Mouse (Mus musculus) megakaryocyte, embryonic 14.5 days (primary cell): Measurements from ENCODE around the gene Npas1. TPM values are rescaled to one million over a fixed set of nuclear protein-coding genes. Genes with fewer than 3 reads are reported as not detected.

ENCODE experiments used
- H3K27me3 ChIP-seq: replicated peaks from 2 replicates; pipeline ENCODE3; 2012; ENCODE audit warnings: inconsistent platforms
- H3K36me3 ChIP-seq: replicated peaks from 2 replicates; pipeline ENCODE3; 2012; ENCODE audit warnings: low read length, inconsistent platforms, mixed read lengths
- H3K4me1 ChIP-seq: 2 replicates; pipeline ENCODE4 v1.6.1; 2012; ENCODE audit warnings: inconsistent platforms
- H3K4me3 ChIP-seq: replicated peaks from 2 replicates; pipeline ENCODE3; 2012; ENCODE audit warnings: moderate library complexity, mild to moderate bottlenecking, inconsistent platforms
- H3K9me3 ChIP-seq: 2 replicates; pipeline ENCODE4 v1.6.1; 2012; ENCODE audit warnings: inconsistent platforms
- FLI1 ChIP-seq: IDR thresholded peaks from 2 replicates; pipeline ENCODE4 v1.6.1; 2012; ENCODE audit warnings: low read length, inconsistent platforms, mixed read lengths
- GATA1 ChIP-seq: IDR thresholded peaks from 3 replicates; pipeline ENCODE4 v1.6.1; 2012; ENCODE audit warnings: mixed read lengths, low read length, inconsistent platforms, borderline replicate concordance
- polyA plus RNA-seq: library from polyadenylated mRNA; stranded (reverse); fragments of >175 nt; gene quantifications from 2 replicates; pipeline ENCODE4 v1.2.3, GENCODE M21; 2012; ENCODE audit warnings: low replicate concordance; ENCODE audit not compliant: insufficient read depth

Gene Npas1
- polyA plus RNA-seq, 1 experiment: not detected

GRCm38 (mm10) chr7:16455016-16455415 is 22.5 kb downstream of the Npas1 start:
- H3K36me3 ChIP-seq: peaks cover 47% of the 10 kb centered on the region
- TF ChIP-seq FLI1 (no peak), GATA1 (no peak)

DNA sequence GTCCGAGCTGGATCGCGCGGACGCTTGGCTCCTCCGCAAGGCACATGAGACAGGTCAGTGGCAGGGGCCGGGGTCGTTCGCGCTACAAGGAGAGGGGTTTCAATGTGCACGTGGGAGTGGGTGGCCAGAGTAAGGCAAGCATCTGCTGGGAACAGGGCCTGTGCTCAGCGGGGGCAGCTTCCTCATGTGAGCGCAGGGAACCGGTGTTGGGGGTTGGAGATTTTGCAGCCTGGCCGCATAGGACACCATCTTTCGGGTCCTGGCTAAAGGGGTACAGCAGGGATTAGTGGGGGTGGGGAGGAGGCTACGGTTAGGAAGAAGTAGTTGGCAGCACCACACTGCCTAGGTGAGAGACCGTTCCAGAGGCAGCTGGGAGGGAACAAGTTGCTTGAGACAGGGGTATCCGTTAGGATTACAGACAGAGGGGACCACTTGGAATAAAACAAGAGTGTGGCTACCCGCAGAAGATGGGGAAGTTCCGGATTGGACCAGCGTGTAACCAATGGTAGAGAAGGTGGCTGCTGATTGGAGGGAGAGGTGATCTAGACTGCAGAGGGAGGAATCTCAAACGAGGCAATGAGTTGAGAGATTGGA is 24.3 kb downstream of the Npas1 start:
- H3K4me1 ChIP-seq: peaks cover 30% of the 10 kb centered on the region
- H3K9me3 ChIP-seq: peaks cover 3% of the 10 kb centered on the region
- peaks cover 38% of the 10 kb centered on the region for H3K36me3 ChIP-seq
- no peaks in the 10 kb centered on the region for H3K27me3 ChIP-seq
- peak overlapping the region; percentile 98 for H3K4me3 ChIP-seq
- TF ChIP-seq FLI1 (no peak), GATA1 (no peak)

More at GRCm38 (mm10) chr7:16455016-16455415, 22.5 kb downstream of the Npas1 start:
- Histone ChIP-seq H3K27me3 (no peaks in the 10 kb centered on the region), H3K4me1 (peaks cover 30% of the 10 kb centered on the region), H3K9me3 (peaks cover 6% of the 10 kb centered on the region), H3K4me3 (peak overlapping the region; percentile 23)

GRCm38 (mm10) chr7:16452587-16453073 is 24.9 kb downstream of the Npas1 start, which contains the start of gene Tmem160:
Gene Tmem160, plus strand, starts transcription at chr7:16452779.
- H3K4me3 ChIP-seq: peak within 1 kb of the TSS; percentile 98

DNA sequence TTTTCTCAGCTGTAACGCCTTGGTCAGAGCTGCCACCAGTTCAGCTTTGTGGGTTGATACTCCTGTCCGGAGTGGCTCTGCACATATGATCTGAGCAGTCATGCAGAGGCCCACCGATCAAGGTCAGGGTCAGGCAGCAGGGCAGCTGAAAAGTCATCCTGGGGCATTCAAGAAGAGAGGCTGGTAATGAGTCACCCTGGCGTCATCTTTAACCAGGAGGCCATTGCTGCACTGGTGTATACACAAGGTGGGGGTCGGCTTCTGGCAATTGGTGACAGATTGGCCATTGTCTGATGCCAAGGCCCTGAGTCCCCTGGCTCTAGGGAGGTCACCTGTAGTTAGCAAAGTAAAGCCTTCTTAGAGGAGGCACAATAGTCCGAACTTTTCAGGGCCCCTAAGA is 25.9 kb downstream of the Npas1 start:
- Histone ChIP-seq H3K9me3 (no peaks in the 10 kb centered on the region), H3K36me3 (peaks cover 22% of the 10 kb centered on the region), H3K4me3 (no peak overlapping the region), H3K27me3 (no peaks in the 10 kb centered on the region), H3K4me1 (peaks cover 30% of the 10 kb centered on the region)
- TF ChIP-seq GATA1: no peak
- TF ChIP-seq FLI1: no peak

More at GRCm38 (mm10) chr7:16452587-16453073, 24.9 kb downstream of the Npas1 start, which contains the start of gene Tmem160:
- Histone ChIP-seq H3K4me1 (peaks cover 30% of the 10 kb centered on the region), H3K9me3 (no peaks in the 10 kb centered on the region), H3K27me3 (no peaks in the 10 kb centered on the region), H3K36me3 (peaks cover 32% of the 10 kb centered on the region)
- no peak for TF ChIP-seq GATA1
- TF ChIP-seq FLI1: no peak

- TF ChIP-seq GATA1 (no peak), FLI1 (no peak)
- Histone ChIP-seq H3K4me3 (no peak overlapping the region), H3K4me1 (peaks cover 5% of the 10 kb centered on the region; the same call in 1 of the 2 replicates), H3K9me3 (no peaks in the 10 kb centered on the region), H3K27me3 (no peaks in the 10 kb centered on the region), H3K36me3 (peaks cover 18% of the 10 kb centered on the region)
Measured at GRCm38 (mm10) chr7:16441241-16441640, 36.3 kb downstream of the Npas1 start.

DNA sequence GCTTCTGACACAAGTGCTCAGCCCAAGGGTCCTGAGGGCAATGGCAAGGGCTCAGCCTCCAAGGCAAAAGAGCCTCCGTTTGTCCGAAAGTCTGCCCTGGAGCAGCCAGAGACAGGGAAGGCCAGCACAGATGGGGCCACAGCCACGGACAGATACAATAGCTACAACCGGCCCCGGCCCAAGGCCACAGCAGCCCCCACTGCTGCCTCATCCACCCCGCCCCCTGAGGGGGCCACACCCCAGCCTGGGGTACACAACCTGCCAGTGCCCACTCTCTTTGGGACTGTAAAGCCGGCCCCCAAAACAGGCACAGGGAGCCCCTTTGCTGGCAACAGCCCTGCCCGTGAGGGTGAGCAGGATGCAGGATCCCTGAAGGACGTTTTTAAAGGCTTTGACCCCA is 42.4 kb downstream of the Npas1 start:
- H3K36me3 ChIP-seq: peaks cover 79% of the 10 kb centered on the region
- TF ChIP-seq FLI1 (no peak), GATA1 (no peak)
- H3K4me3 ChIP-seq: no peak overlapping the region
- H3K27me3 ChIP-seq: no peaks in the 10 kb centered on the region
- H3K4me1 ChIP-seq: peaks cover 36% of the 10 kb centered on the region
- H3K9me3 ChIP-seq: no peaks in the 10 kb centered on the region

DNA sequence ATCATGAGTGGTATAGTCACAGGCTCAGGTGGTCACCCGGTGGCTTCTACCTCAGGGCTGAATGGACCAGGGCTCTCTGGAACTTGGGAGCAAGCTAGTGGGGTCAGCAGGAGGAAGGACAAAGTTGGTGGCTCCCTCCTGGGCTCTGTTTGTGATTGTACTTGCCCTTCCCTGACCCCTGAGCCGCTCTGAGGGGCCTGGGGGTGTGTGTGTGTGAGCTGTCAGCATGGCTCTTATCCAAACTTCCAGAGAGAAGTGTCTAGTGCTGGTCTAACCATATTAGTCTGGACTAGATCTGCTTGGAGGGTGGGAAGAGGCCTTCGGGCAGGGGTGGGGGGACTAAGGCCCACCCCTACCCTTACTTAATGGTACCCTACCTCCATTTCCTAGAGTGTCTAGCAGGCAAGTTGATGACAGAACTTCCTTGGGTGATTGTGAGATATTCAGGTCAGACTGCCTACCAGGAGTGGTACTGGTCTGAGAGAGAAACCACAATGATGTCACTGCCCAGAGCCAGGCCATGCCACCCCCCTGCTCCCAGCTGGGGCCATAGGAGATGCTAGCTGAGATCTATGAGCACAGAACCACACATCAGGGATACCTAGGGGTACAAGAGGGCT is 44.1 kb downstream of the Npas1 start:
- H3K4me1 ChIP-seq: peaks cover 39% of the 10 kb centered on the region
- H3K36me3 ChIP-seq: peaks cover 96% of the 10 kb centered on the region
- no peaks in the 10 kb centered on the region for H3K27me3 ChIP-seq
- H3K9me3 ChIP-seq: no peaks in the 10 kb centered on the region
- no peak overlapping the region for H3K4me3 ChIP-seq
- no peak for TF ChIP-seq FLI1
- no peak for TF ChIP-seq GATA1

DNA sequence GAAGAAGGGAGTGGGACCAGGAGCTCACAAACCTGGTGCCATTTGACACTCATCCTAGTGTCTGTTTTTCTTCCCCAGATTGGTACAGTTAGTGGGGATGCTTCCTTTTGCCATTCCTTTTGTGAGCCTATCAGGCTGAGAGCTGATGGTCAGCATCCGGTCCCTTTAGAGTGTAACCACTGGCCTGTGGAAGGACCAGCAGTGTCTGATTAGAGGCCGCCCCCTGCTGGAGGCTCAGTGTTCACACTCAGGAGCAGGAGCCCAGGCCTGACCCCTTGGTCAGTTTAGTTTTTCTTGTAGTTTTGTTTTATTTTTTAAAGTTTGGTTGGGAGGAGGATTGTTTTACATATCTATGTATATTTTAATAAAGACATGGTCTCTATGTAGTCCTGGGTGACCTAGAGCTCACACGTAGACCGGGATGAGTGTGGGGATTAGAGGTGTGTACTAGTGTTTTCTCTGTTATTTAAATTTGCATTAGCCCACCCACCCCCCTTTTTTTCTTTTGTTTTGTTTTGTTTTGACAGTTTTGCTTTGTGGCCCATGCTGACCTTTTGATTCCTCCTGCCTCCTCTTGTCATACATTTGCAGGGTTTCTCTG is 51.3 kb downstream of the Npas1 start:
- no peaks in the 10 kb centered on the region for H3K27me3 ChIP-seq
- H3K4me3 ChIP-seq: no peak overlapping the region
- peaks cover 37% of the 10 kb centered on the region for H3K4me1 ChIP-seq
- H3K36me3 ChIP-seq: peaks cover 99% of the 10 kb centered on the region
- no peaks in the 10 kb centered on the region for H3K9me3 ChIP-seq
- TF ChIP-seq GATA1: no peak
- no peak for TF ChIP-seq FLI1

GRCm38 (mm10) chr7:16425721-16426120 is 51.8 kb downstream of the Npas1 start:
- Histone ChIP-seq H3K36me3 (peaks cover 99% of the 10 kb centered on the region), H3K27me3 (no peaks in the 10 kb centered on the region)

GRCm38 (mm10) chr7:16423731-16424130 is 53.8 kb downstream of the Npas1 start:
- TF ChIP-seq FLI1: no peak
- TF ChIP-seq GATA1: no peak
- Histone ChIP-seq H3K27me3 (no peaks in the 10 kb centered on the region), H3K9me3 (no peaks in the 10 kb centered on the region), H3K4me1 (peaks cover 49% of the 10 kb centered on the region), H3K4me3 (no peak overlapping the region), H3K36me3 (peaks cover 99% of the 10 kb centered on the region)

More at GRCm38 (mm10) chr7:16425721-16426120, 51.8 kb downstream of the Npas1 start:
- H3K4me3 ChIP-seq: no peak overlapping the region
- peaks cover 37% of the 10 kb centered on the region for H3K4me1 ChIP-seq
- H3K9me3 ChIP-seq: no peaks in the 10 kb centered on the region
- TF ChIP-seq FLI1 (no peak), GATA1 (no peak)
